Mouse (Mus musculus): Measurements from ENCODE around the gene Trabd2b. TPM values are rescaled to one million over a fixed set of nuclear protein-coding genes. Genes with fewer than 3 reads are reported as not detected.

Gene Trabd2b
- total and polyA plus RNA-seq, 2 experiments from 2014 or later: 0.63 to 0.71 TPM

GRCm38 (mm10) chr4:114564131-114564695 lies 157.7 kb downstream of the Trabd2b start:
- no peak for TF ChIP-seq CTCF (IDR thresholded peaks at IDR 0.05; ENCODE audit: low read depth)
- 51% methylated on average over 5 of the region's 5 CpGs for WGBS

DNA sequence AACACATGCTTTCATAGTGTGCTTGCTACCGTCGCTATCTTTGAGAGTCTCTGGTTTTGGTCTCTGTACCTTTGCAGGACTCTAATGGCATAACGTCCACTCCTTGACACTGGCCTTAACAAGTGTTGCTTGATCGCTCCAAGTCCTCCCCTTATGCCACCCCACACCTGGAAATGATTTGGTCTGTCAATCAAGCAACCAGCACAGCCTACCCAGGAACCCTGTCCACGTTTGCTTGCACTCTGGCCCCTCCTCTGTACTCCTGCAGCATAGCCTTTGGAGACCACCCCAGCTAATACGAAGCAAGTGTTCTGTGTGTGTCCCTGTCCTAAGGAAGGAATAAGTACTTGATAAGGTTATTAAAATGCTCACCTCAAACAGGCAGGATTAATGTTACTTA lies 161.1 kb downstream of the Trabd2b start:
- no peaks in the 10 kb centered on the region for H3K4me1 ChIP-seq (ENCODE audit: insufficient read depth)
- H3K4me2 ChIP-seq (ENCODE audit: low read depth): no peak overlapping the region
- H3K9ac ChIP-seq: no peak overlapping the region
- no peak for TF ChIP-seq CTCF (IDR thresholded peaks at IDR 0.05; ENCODE audit: low read depth)
- H3K27me3 ChIP-seq (ENCODE audit: insufficient read depth, low read length): no peaks in the 10 kb centered on the region
- ATAC-seq: no peak
- H3K36me3 ChIP-seq (ENCODE audit: insufficient read depth): no peaks in the 10 kb centered on the region
- WGBS: 80% methylated on average over 6 of the region's 6 CpGs
- no peak overlapping the region for H3K4me3 ChIP-seq (ENCODE audit: low read depth, low read length)
- H3K27ac ChIP-seq (ENCODE audit: low read depth, low read length): no peak overlapping the region
- H3K9me3 ChIP-seq (ENCODE audit: low read length): no peaks in the 10 kb centered on the region
- DNase-seq: no peak

More at GRCm38 (mm10) chr4:114564131-114564695, 157.7 kb downstream of the Trabd2b start:
- Histone ChIP-seq H3K4me2 (ENCODE audit: low read depth) (no peak overlapping the region), H3K9ac (no peak overlapping the region), H3K36me3 (ENCODE audit: insufficient read depth) (no peaks in the 10 kb centered on the region), H3K4me1 (ENCODE audit: insufficient read depth) (no peaks in the 10 kb centered on the region), H3K4me3 (ENCODE audit: low read depth, low read length) (no peak overlapping the region), H3K9me3 (ENCODE audit: low read length) (no peaks in the 10 kb centered on the region), H3K27me3 (ENCODE audit: insufficient read depth, low read length) (no peaks in the 10 kb centered on the region), H3K27ac (ENCODE audit: low read depth, low read length) (no peak overlapping the region)
- ATAC-seq (no peak), DNase-seq (no peak)

DNA sequence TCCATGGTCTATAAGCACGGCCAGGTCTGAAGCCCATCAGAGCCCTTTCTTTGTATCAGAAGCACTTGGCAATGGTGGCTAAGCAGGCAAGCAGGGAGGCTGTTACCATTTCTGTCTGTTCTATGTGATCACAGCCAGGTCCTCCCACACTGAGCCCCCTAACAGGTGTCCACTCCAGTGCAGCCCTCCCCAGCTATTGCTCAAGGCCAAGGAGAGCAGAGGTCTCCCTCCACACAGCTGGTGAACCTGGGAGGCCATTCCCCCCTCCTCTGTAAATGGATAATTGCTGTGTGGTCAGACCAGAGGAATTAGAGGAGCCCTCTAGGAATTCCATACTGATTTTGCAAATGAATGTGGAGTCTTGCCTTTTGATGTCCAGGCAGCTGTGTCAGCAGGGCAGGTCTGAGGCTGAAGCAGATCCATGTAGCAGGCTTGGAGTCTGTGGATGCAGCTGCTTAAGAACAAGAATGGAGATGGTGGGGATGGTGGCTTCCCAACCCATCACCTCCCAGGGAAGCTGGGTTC lies 161.6 kb downstream of the Trabd2b start:
- no peak overlapping the region for H3K4me3 ChIP-seq (ENCODE audit: low read depth, low read length)
- ATAC-seq (no peak), DNase-seq (no peak)
- WGBS: 72% methylated on average over 1 of the region's 1 CpGs
- no peaks in the 10 kb centered on the region for H3K4me1 ChIP-seq (ENCODE audit: insufficient read depth)
- H3K27ac ChIP-seq (ENCODE audit: low read depth, low read length): no peak overlapping the region
- no peaks in the 10 kb centered on the region for H3K36me3 ChIP-seq (ENCODE audit: insufficient read depth)
- H3K9me3 ChIP-seq (ENCODE audit: low read length): no peaks in the 10 kb centered on the region
- no peaks in the 10 kb centered on the region for H3K27me3 ChIP-seq (ENCODE audit: insufficient read depth, low read length)
- no peak for TF ChIP-seq CTCF (IDR thresholded peaks at IDR 0.05; ENCODE audit: low read depth)
- no peak overlapping the region for H3K4me2 ChIP-seq (ENCODE audit: low read depth)
- H3K9ac ChIP-seq: no peak overlapping the region

GRCm38 (mm10) chr4:114578153-114578950 lies 171.8 kb downstream of the Trabd2b start:
- Histone ChIP-seq H3K4me3 (ENCODE audit: low read depth, low read length) (no peak overlapping the region), H3K9me3 (ENCODE audit: low read length) (no peaks in the 10 kb centered on the region), H3K9ac (no peak overlapping the region), H3K36me3 (ENCODE audit: insufficient read depth) (no peaks in the 10 kb centered on the region), H3K27ac (ENCODE audit: low read depth, low read length) (no peak overlapping the region), H3K4me1 (ENCODE audit: insufficient read depth) (no peaks in the 10 kb centered on the region; the same call in 1 of the 2 replicates), H3K4me2 (ENCODE audit: low read depth) (no peak overlapping the region), H3K27me3 (ENCODE audit: insufficient read depth, low read length) (no peaks in the 10 kb centered on the region)
- DNase-seq (no peak), ATAC-seq (peak; percentile 70)
- TF ChIP-seq CTCF (IDR thresholded peaks at IDR 0.05; ENCODE audit: low read depth): no peak
- 54% methylated on average over 12 of the region's 12 CpGs for WGBS

- Histone ChIP-seq H3K4me2 (ENCODE audit: low read depth) (no peak overlapping the region), H3K27ac (ENCODE audit: low read depth, low read length) (no peak overlapping the region), H3K9me3 (ENCODE audit: low read length) (no peaks in the 10 kb centered on the region), H3K9ac (no peak overlapping the region), H3K4me3 (ENCODE audit: low read depth, low read length) (no peak overlapping the region), H3K27me3 (ENCODE audit: insufficient read depth, low read length) (no peaks in the 10 kb centered on the region), H3K36me3 (ENCODE audit: insufficient read depth) (no peaks in the 10 kb centered on the region), H3K4me1 (ENCODE audit: insufficient read depth) (no peaks in the 10 kb centered on the region; the same call in 1 of the 2 replicates)
- WGBS: 72% methylated on average over 2 of the region's 2 CpGs
- DNase-seq (no peak), ATAC-seq (no peak)
- no peak for TF ChIP-seq CTCF (IDR thresholded peaks at IDR 0.05; ENCODE audit: low read depth)
Observed at GRCm38 (mm10) chr4:114583546-114584144, 177.1 kb downstream of the Trabd2b start.

GRCm38 (mm10) chr4:114584686-114585085 lies 178.2 kb downstream of the Trabd2b start:
- no peaks in the 10 kb centered on the region for H3K27me3 ChIP-seq (ENCODE audit: insufficient read depth, low read length)

More at GRCm38 (mm10) chr4:114584686-114585085, 178.2 kb downstream of the Trabd2b start:
- no peak overlapping the region for H3K27ac ChIP-seq (ENCODE audit: low read depth, low read length)
- ATAC-seq (no peak), DNase-seq (no peak)
- no peak overlapping the region for H3K4me3 ChIP-seq (ENCODE audit: low read depth, low read length)
- 60% methylated on average over 1 of the region's 1 CpGs for WGBS
- no peaks in the 10 kb centered on the region for H3K9me3 ChIP-seq (ENCODE audit: low read length)
- H3K4me2 ChIP-seq (ENCODE audit: low read depth): no peak overlapping the region
- H3K4me1 ChIP-seq (ENCODE audit: insufficient read depth): no peaks in the 10 kb centered on the region
- TF ChIP-seq CTCF (IDR thresholded peaks at IDR 0.05; ENCODE audit: low read depth): no peak
- H3K9ac ChIP-seq: no peak overlapping the region
- H3K36me3 ChIP-seq (ENCODE audit: insufficient read depth): no peaks in the 10 kb centered on the region

All from forebrain, postnatal 0 days (tissue).